Mouse (Mus musculus) stomach, embryonic 16.5 days (tissue): ENCODE measurements around the gene Alg5. TPM values are rescaled to one million over a fixed set of nuclear protein-coding genes. Genes with fewer than 3 reads are reported as not detected.
"Not testable (repeated sequence)": the region's sequence is repeated elsewhere in the genome, so short reads cannot be mapped to it uniquely, and the experiment has no call there.

ENCODE experiments used
- ATAC-seq: fragments of 200-750 bp; cut with Nextera tagmentation; 2 replicates; pipeline ENCODE4 v1.8.0; 2017; ENCODE audit warnings: moderate number of reproducible peaks, moderate TSS enrichment; ENCODE audit not compliant: insufficient read depth, low FRiP score
- H3K27ac ChIP-seq: fragments of 300-500 bp; sonication (generic); 2 replicates; pipeline ENCODE4 v1.5.1; 2014; ENCODE audit warnings: low read length
- H3K27me3 ChIP-seq: fragments of 300-500 bp; sonication (generic); 2 replicates; pipeline ENCODE4 v1.6.1; 2014; ENCODE audit warnings: low read length, control low read depth, mixed read lengths; ENCODE audit not compliant: control insufficient read depth, insufficient read depth
- H3K36me3 ChIP-seq: fragments of 300-500 bp; sonication (generic); 2 replicates; pipeline ENCODE4 v1.6.1; 2014; ENCODE audit warnings: low read length; ENCODE audit not compliant: control insufficient read depth, insufficient read depth
- H3K4me1 ChIP-seq: fragments of 300-500 bp; sonication (generic); 2 replicates; pipeline ENCODE4 v1.6.1; 2014; ENCODE audit warnings: low read length, control low read depth, mixed read lengths; ENCODE audit not compliant: control insufficient read depth, insufficient read depth
- H3K4me2 ChIP-seq: fragments of 300-500 bp; sonication (generic); 2 replicates; pipeline ENCODE4 v1.6.1; 2014; ENCODE audit warnings: low read depth, low read length, mixed read lengths
- H3K4me3 ChIP-seq: fragments of 300-500 bp; sonication (generic); replicated peaks from 2 replicates; pipeline ENCODE4 v1.5.1; 2014; ENCODE audit warnings: mild to moderate bottlenecking, low read length
- H3K9ac ChIP-seq: fragments of 300-500 bp; sonication (generic); 2 replicates; pipeline ENCODE4 v1.6.1; 2014; ENCODE audit warnings: low read length
- H3K9me3 ChIP-seq: fragments of 300-500 bp; sonication (generic); replicated peaks from 2 replicates; pipeline ENCODE4 v1.6.1; 2016; ENCODE audit warnings: low read length, control low read depth; ENCODE audit not compliant: control insufficient read depth
- WGBS: fragments of 180-500 bp; shearing (Covaris S2); extraction: QIAGEN DNeasy Blood & Tissue Kit; methylation state at CpG from one replicate; pipeline ENCODE4 v1.1.7; 2014; 5-methylcytosine and 5-hydroxymethylcytosine counted together
- polyA plus RNA-seq: library from polyadenylated mRNA; unstranded; fragments of >200 nt; fragmentation: Nextera tagmentation; extraction: Ambion mirVana; gene quantifications from 2 replicates; pipeline ENCODE4 v1.2.1, GENCODE M21; 2015

Alg5 gene
- 63.6 and 64.9 TPM in 2 replicates for polyA plus RNA-seq

DNA sequence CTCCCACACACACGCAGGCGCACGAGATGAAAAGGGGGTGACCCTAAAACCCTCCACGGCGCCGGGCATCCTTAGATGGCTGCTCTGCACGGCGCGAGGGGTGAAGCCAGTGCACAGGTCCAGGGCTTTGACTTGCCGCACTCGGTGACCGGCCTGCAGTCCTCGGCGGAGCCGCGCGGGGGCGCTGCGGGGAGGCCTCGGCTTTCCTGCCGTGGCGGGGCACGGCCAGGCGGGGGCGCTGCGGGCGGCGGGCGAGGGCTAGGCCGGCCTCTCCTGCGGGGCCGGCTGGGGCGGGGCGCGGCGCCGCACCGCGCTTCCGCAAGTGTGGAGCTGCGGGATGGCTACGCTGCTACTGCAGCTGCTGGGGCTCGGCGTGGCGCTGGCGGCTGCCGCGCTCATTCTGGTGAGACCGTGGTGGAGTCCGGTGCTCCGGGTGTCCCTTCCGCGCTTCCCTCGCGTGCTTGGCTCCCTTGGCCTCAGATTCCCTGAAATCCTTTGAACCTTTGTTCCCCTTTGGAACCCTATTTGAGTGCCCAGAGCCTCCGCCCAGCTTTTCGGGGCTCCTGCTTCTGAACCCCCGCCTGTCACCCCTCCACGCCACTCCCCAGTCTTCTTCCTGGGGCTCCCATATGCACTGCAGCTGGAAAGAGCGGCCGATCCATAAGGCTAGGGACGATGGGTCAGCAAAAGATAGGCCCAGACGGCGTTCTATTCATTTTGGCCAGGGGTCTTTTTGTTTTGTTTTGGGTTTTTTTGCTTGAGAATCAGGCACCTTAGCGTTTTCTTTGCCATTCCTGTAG, at the start of gene Alg5, which contains the start of gene Exosc8:
Alg5 (plus strand) TSS at position 293 of the 800 bp plus-strand sequence.
Exosc8 (minus strand) TSS at position 147 of the 800 bp plus-strand sequence.
- Histone ChIP-seq H3K4me1 (peaks cover 19% of the 10 kb centered on the region; the same call in 1 of the 2 replicates), H3K9me3 (no peaks in the 10 kb centered on the region), H3K27me3 (no peaks in the 10 kb centered on the region), H3K27ac (peak within 1 kb of the TSS; percentile 100), H3K4me3 (peak within 1 kb of the TSS; percentile 90), H3K36me3 (peaks cover 5% of the 10 kb centered on the region), H3K9ac (peak within 1 kb of the TSS; percentile 97), H3K4me2 (peak within 1 kb of the TSS; percentile 84)
- under 1% methylated on average over 64 of the region's 65 CpGs for WGBS
- peak; percentile 90 for ATAC-seq

DNA sequence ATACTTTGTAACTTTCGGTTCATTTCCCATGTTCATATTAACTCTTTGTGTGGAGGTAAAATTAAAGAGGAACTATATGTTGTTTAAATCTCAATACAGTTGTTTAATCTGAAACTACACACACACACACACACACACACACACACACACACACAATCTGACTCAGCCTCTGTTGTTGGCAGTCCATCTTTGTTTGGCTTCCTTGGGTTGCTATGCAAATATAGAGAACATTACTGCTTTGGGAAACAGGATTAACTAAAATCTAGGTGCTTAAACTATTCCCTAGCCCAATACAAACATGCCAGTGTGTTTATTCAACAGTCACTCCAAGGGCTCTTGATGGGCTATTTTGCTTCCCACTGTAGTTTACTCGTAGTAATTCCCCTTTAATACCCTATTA, 48.1 kb upstream of the Alg5 start:
- Histone ChIP-seq H3K4me2 (no peak overlapping the region), H3K27ac (no peak overlapping the region), H3K4me1 (no peaks in the 10 kb centered on the region), H3K4me3 (no peak overlapping the region), H3K27me3 (peaks cover 7% of the 10 kb centered on the region; the same call in 1 of the 2 replicates), H3K9ac (no peak overlapping the region), H3K9me3 (no peaks in the 10 kb centered on the region), H3K36me3 (no peaks in the 10 kb centered on the region)
- peak; percentile 59; the same call in 1 of the 2 replicates for ATAC-seq
- WGBS, result 50% methylated on average over 2 of the region's 2 CpGs

DNA sequence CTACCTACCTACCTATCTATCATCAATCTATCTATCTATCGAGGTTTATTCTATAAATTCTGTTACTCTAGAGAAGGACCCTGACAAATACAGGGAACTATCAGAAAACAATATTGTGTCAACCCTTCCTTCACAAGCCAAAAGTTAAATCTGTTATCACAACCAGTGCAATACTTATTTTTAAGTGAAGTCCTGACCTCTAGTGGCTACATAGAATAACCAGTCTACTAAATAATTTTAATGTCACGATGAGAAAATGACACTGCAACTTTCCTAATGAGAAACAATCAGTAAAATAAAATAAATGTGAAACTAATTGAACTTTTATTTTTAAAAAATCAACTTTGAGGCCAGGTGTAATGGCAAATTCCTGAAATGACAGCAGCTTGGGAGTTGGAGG, 46.2 kb upstream of the Alg5 start:
- no peak overlapping the region for H3K4me3 ChIP-seq
- 46% methylated on average over 2 of the region's 2 CpGs for WGBS
- no peaks in the 10 kb centered on the region for H3K36me3 ChIP-seq
- no peak for ATAC-seq
- no peak overlapping the region for H3K27ac ChIP-seq
- no peak overlapping the region for H3K9ac ChIP-seq
- no peak overlapping the region for H3K4me2 ChIP-seq
- H3K4me1 ChIP-seq, result no peaks in the 10 kb centered on the region
- peaks cover 7% of the 10 kb centered on the region; the same call in 1 of the 2 replicates for H3K27me3 ChIP-seq
- no peaks in the 10 kb centered on the region for H3K9me3 ChIP-seq

DNA sequence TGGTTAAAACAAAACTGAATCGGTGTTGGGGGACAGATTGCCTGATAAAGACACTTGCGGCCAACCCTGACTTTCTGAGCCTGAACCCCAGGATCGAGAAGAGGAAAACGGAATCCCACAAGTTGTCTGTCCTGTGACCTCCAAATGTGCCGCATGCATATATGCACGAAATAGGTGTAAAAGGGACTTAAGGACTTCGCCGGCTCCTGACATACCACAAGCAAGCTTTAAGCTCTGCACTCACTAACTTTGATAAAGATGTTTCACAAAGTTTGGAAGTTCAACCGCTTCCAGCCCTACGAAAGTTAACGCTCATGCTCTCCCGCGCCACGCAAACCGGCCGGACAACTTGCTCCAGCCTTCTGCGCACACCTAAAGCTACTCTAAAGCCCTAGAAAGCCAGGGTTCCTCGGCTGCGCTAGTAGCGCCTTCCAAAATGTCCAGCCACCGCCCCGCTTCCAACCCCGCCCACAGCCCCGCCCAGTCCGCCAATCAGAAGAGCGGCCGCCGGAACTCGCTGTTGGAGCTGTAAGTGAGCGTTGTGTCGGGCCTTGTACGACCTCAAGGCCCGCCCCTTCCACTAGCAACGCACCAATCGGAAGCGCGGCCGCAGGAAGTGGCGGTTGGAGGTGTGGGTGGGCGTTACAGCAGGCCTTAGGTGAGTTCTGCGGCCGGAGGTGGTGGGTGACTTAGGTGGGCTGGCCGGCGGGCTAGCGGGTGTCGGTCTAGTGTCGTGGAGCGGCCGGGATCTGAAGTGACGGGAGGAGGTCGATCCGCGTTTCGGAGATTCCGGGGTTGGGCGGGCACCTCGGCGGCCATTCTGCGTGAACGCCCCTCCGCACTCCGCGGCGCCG, 42.9 kb upstream of the Alg5 start, which contains the start of gene Supt20:
Supt20 (plus strand) TSS at position 606 of the 854 bp plus-strand sequence.
- peaks cover 7% of the 10 kb centered on the region; the same call in 1 of the 2 replicates for H3K4me1 ChIP-seq
- peak; percentile 99 for ATAC-seq

DNA sequence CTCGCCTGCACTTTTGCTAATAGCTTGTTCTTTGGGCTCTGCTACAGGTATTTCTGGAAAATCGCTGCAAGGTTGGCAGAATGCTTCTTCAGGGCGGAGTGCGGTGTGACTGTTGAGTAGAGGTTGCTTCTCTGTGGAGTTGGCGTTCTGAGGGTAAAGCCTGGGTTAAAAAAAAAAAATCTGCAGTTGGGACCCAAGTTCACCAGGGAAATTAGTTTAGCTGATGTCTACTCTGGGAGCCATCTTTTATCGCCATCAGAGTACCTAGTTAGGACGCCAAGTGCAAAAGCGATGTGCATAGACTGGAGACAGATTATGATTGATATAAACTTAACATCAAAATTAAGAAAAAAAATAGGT, 42.3 kb upstream of the Alg5 start:
- ATAC-seq, result no peak
- peak overlapping the region; percentile 88 for H3K27ac ChIP-seq
- H3K4me2 ChIP-seq, result peak overlapping the region; percentile 65
- H3K9ac ChIP-seq, result peak overlapping the region; percentile 79
- no peaks in the 10 kb centered on the region for H3K9me3 ChIP-seq
- WGBS, result under 1% methylated on average over 8 of the region's 8 CpGs
- H3K4me3 ChIP-seq, result peak overlapping the region; percentile 72
- H3K36me3 ChIP-seq, result peaks cover 3% of the 10 kb centered on the region; the same call in 1 of the 2 replicates
- H3K27me3 ChIP-seq, result peaks cover 3% of the 10 kb centered on the region; the same call in 1 of the 2 replicates
- H3K4me1 ChIP-seq, result peaks cover 7% of the 10 kb centered on the region; the same call in 1 of the 2 replicates

More for the DNA sequence above, 42.9 kb upstream of the Alg5 start, which contains the start of gene Supt20:
- H3K36me3 ChIP-seq, result peaks cover 3% of the 10 kb centered on the region; the same call in 1 of the 2 replicates
- under 1% methylated on average over 65 of the region's 65 CpGs for WGBS
- peak within 1 kb of the TSS; percentile 88 for H3K27ac ChIP-seq
- peaks cover 3% of the 10 kb centered on the region; the same call in 1 of the 2 replicates for H3K27me3 ChIP-seq
- peak within 1 kb of the TSS; percentile 72 for H3K4me3 ChIP-seq
- H3K9me3 ChIP-seq, result no peaks in the 10 kb centered on the region
- H3K4me2 ChIP-seq, result peak within 1 kb of the TSS; percentile 65
- peak within 1 kb of the TSS; percentile 79 for H3K9ac ChIP-seq

DNA sequence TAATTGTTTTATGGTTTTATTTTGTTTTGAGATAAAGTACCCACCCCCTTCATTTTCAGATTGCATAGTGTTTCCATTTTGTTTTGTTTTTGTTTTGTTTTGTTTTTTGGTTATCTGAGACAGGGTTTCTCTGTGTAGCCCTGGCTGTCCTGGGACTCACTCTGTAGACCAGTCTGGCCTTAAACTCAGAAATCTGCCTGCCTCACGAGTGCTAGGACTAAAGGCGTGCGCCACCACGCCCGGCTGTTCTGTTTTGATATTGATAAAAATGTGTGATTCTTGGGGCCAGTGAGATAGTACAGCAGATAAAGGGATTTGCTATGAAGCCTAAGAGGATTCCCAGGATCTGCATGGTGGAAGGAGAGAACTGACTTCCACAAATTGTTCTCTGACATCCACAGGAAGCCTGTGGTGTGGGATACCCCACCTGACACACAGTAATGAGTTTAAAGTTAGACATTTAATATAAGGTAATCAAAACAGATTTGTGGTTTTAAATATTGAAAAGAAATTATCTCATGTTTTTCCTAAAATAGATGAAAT, 35.5 kb upstream of the Alg5 start:
- peaks cover 12% of the 10 kb centered on the region; the same call in 1 of the 2 replicates for H3K36me3 ChIP-seq
- H3K4me3 ChIP-seq, result no peak overlapping the region
- no peaks in the 10 kb centered on the region for H3K4me1 ChIP-seq
- H3K9ac ChIP-seq, result no peak overlapping the region
- H3K4me2 ChIP-seq, result no peak overlapping the region
- H3K9me3 ChIP-seq, result no peaks in the 10 kb centered on the region
- no peak overlapping the region for H3K27ac ChIP-seq
- WGBS, result 66% methylated on average over 5 of the region's 5 CpGs
- ATAC-seq, result no peak
- no peaks in the 10 kb centered on the region for H3K27me3 ChIP-seq

DNA sequence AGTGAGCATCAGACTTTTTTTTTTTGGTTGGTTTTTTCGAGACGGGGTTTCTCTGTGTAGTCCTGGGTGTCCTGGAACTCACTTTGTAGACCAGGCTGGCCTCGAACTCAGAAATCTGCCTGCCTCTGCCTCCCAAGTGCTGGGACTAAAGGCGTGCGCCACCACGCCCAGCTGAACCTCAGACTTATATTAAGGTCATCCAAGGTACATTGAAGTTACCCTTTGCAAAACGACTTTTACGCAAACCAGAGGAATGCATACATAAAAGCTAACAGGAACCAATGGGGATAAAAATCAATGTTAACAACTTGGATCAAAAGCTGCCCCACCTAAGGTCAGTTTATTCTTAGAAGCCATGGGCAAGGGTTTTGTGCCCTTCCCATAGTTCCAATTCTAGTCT, 31.2 kb upstream of the Alg5 start:
- not testable (repeated sequence) for H3K4me2 ChIP-seq, H3K4me1 ChIP-seq, H3K27ac ChIP-seq, H3K4me3 ChIP-seq, ATAC-seq, H3K9ac ChIP-seq, H3K9me3 ChIP-seq, H3K27me3 ChIP-seq
- 96% methylated on average over 8 of the region's 8 CpGs for WGBS
- H3K36me3 ChIP-seq, result peaks cover 19% of the 10 kb centered on the region

DNA sequence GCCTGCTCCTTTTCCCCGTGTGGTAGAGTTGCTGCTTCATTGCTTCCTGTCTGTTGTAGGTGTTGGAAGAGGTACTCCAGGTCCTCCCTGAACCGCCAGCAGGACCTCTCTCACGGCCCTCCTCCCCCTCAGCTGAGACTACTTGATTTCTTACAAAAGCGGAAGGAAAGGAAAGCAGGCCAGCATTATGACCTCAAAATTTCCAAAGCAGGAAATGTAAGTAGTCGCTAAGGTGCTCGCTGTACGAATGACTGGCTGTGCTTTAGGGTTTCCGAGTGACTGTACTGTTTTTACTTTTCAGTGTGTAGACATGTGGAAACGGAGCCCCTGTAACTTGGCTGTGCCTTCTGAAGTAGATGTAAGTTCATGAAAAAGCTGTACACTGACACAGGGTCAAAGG, 26.4 kb upstream of the Alg5 start:
- H3K9me3 ChIP-seq, result no peaks in the 10 kb centered on the region
- 83% methylated on average over 9 of the region's 9 CpGs for WGBS
- no peak overlapping the region for H3K27ac ChIP-seq
- H3K9ac ChIP-seq, result no peak overlapping the region
- no peaks in the 10 kb centered on the region for H3K4me1 ChIP-seq
- no peak for ATAC-seq
- H3K4me3 ChIP-seq, result no peak overlapping the region
- no peaks in the 10 kb centered on the region for H3K27me3 ChIP-seq
- H3K4me2 ChIP-seq, result no peak overlapping the region
- peaks cover 35% of the 10 kb centered on the region for H3K36me3 ChIP-seq
